Mouse (Mus musculus) midbrain, embryonic 14.5 days (tissue): Measurements from ENCODE around the gene Nufip2. TPM values are rescaled to one million over a fixed set of nuclear protein-coding genes. Genes with fewer than 3 reads are reported as not detected.

Source experiments
- ATAC-seq: fragments of 200-750 bp; cut with Nextera tagmentation; 2 replicates; pipeline ENCODE4 v1.8.0; 2017; ENCODE audit warnings: moderate number of reproducible peaks, moderate library complexity; ENCODE audit not compliant: low FRiP score, low TSS enrichment
- DNase-seq: peaks from one replicate; pipeline ENCODE4 v3.0.0-alpha.2; 2015
- H3K27ac ChIP-seq: fragments of 300-500 bp; sonication (generic); replicated peaks from 2 replicates; pipeline ENCODE4 v1.5.1; 2014; ENCODE audit warnings: mild to moderate bottlenecking, low read depth, low read length, moderate library complexity
- H3K27me3 ChIP-seq: fragments of 300-500 bp; sonication (generic); 2 replicates; pipeline ENCODE4 v1.6.1; 2014; ENCODE audit warnings: low read length, control low read depth, mixed read lengths; ENCODE audit not compliant: control insufficient read depth, insufficient read depth
- H3K36me3 ChIP-seq: fragments of 300-500 bp; sonication (generic); 2 replicates; pipeline ENCODE4 v1.6.1; 2014; ENCODE audit warnings: low read length, control low read depth; ENCODE audit not compliant: control insufficient read depth, insufficient read depth
- H3K4me1 ChIP-seq: fragments of 300-500 bp; sonication (generic); 2 replicates; pipeline ENCODE4 v1.6.1; 2014; ENCODE audit warnings: mild to moderate bottlenecking, antibody characterized with exemption, low read length, control low read depth; ENCODE audit not compliant: control insufficient read depth, insufficient read depth
- H3K4me2 ChIP-seq: fragments of 300-500 bp; sonication (generic); 2 replicates; pipeline ENCODE4 v1.6.1; 2014; ENCODE audit warnings: mild to moderate bottlenecking, low read length, moderate library complexity
- H3K4me3 ChIP-seq: fragments of 300-500 bp; sonication (generic); replicated peaks from 2 replicates; pipeline ENCODE4 v1.5.1; 2014; ENCODE audit warnings: low read depth, low read length
- H3K9ac ChIP-seq: fragments of 300-500 bp; sonication (generic); replicated peaks from 2 replicates; pipeline ENCODE4 v1.6.1; 2014; ENCODE audit warnings: mild to moderate bottlenecking, low read length, moderate library complexity
- H3K9me3 ChIP-seq: fragments of 300-500 bp; sonication (generic); 2 replicates; pipeline ENCODE4 v1.6.1; 2016; ENCODE audit warnings: low read length, control low read depth, mixed read lengths; ENCODE audit not compliant: control insufficient read depth
- WGBS: fragments of 180-500 bp; shearing (Covaris S2); extraction: QIAGEN DNeasy Blood & Tissue Kit; methylation state at CpG from one replicate; pipeline ENCODE4 v1.1.7; 2014; 5-methylcytosine and 5-hydroxymethylcytosine counted together
- polyA plus RNA-seq: library from polyadenylated mRNA; unstranded; fragments of >200 nt; fragmentation: Nextera tagmentation; extraction: Ambion mirVana; gene quantifications from 2 replicates; pipeline ENCODE4 v1.2.1, GENCODE M21; 2014

Nufip2 gene
- polyA plus RNA-seq, 1 experiment from 2014 or later, result 6.2 TPM

GRCm38 (mm10) chr11:77770346-77770745, 84.4 kb downstream of the Nufip2 start:
- no peak for DNase-seq
- H3K36me3 ChIP-seq, result no peaks in the 10 kb centered on the region
- peaks cover 18% of the 10 kb centered on the region for H3K4me1 ChIP-seq
- no peak for ATAC-seq
- no peak overlapping the region for H3K4me3 ChIP-seq
- no peaks in the 10 kb centered on the region for H3K27me3 ChIP-seq
- no peak overlapping the region for H3K9ac ChIP-seq
- no peak overlapping the region for H3K27ac ChIP-seq
- no peak overlapping the region for H3K4me2 ChIP-seq
- no peaks in the 10 kb centered on the region for H3K9me3 ChIP-seq
- 88% methylated on average over 8 of the region's 8 CpGs for WGBS

DNA sequence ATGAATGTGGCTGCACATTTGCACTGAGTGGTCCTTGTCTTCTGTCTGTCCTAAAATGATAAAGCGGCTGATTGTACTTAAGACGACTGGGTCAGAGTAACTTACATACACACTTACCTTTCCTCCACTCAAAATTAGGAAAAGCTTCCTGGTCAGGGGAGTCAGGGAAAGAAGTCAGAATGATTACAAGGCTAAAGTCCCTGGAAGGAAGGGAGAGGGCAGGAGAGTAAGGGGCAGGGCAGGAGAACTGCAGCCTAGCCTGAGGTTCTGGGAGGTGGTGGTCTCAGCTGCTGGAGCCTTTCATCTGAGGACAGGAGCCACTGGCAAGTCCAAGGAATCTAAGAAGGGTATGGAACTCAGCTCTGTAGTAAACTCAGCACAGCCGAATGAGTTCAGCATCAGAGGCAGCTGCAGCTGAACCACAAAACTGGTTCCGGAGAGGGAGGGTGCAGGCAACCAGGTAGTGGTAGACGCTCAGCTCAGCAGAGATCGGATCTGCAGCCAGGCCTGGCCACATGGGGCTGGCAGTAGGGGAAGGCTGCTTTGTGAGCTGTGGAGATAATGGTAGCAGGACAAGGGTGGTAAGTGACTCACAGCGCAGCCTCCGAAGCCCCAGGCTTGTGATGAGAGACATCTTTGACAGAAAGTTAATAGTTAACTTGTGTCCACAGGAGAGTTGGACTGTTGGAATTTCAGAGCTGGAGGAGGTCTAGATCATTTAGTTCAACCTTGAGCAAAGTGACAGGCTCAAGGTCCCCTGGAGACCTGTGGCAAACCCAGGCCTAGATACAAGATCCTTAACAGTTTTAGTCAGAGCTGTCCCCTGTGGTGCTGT, 86.1 kb downstream of the Nufip2 start:
- DNase-seq, result no peak
- no peak for ATAC-seq
- Histone ChIP-seq H3K27ac (no peak overlapping the region), H3K4me2 (no peak overlapping the region), H3K36me3 (peaks cover 1% of the 10 kb centered on the region; the same call in 1 of the 2 replicates), H3K9ac (no peak overlapping the region), H3K27me3 (no peaks in the 10 kb centered on the region), H3K4me1 (0 out of 2 replicates have a peak, but pooled peaks cover 3% of the 10 kb centered on the region), H3K4me3 (no peak overlapping the region), H3K9me3 (no peaks in the 10 kb centered on the region)
- WGBS, result 69% methylated on average over 8 of the region's 8 CpGs

GRCm38 (mm10) chr11:77775701-77776400, 89.9 kb downstream of the Nufip2 start:
- Histone ChIP-seq H3K9ac (no peak overlapping the region), H3K27ac (no peak overlapping the region), H3K36me3 (peaks cover 29% of the 10 kb centered on the region), H3K4me2 (no peak overlapping the region), H3K9me3 (no peaks in the 10 kb centered on the region), H3K4me3 (no peak overlapping the region), H3K27me3 (no peaks in the 10 kb centered on the region), H3K4me1 (0 out of 2 replicates have a peak, but pooled peaks cover 2% of the 10 kb centered on the region)
- DNase-seq (no peak), ATAC-seq (no peak)
- 63% methylated on average over 9 of the region's 9 CpGs for WGBS

GRCm38 (mm10) chr11:77777436-77777835, 91.5 kb downstream of the Nufip2 start:
- Histone ChIP-seq H3K4me1 (0 out of 2 replicates have a peak, but pooled peaks cover 2% of the 10 kb centered on the region), H3K4me2 (no peak overlapping the region), H3K9ac (no peak overlapping the region), H3K9me3 (no peaks in the 10 kb centered on the region), H3K4me3 (no peak overlapping the region), H3K27me3 (no peaks in the 10 kb centered on the region), H3K36me3 (peaks cover 34% of the 10 kb centered on the region), H3K27ac (no peak overlapping the region)
- WGBS, result 92% methylated on average over 17 of the region's 17 CpGs
- ATAC-seq (no peak), DNase-seq (no peak)

DNA sequence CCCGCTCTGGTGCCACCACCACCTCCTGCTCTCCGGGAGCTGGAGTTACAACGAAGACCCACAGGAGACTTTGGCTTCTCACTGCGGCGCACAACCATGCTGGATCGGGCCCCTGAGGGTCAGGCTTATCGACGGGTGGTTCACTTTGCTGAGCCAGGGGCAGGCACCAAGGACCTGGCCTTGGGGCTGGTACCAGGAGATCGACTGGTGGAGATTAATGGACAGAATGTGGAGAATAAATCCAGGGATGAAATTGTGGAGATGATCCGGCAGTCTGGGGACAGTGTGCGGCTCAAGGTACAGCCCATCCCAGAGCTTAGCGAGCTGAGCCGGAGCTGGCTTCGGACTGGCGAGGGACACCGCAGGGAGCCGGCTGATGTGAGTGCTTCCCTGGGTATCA, 92.0 kb downstream of the Nufip2 start:
- H3K4me2 ChIP-seq, result no peak overlapping the region
- no peak overlapping the region for H3K27ac ChIP-seq
- no peak for ATAC-seq
- no peak overlapping the region for H3K4me3 ChIP-seq
- no peaks in the 10 kb centered on the region for H3K27me3 ChIP-seq
- no peaks in the 10 kb centered on the region for H3K9me3 ChIP-seq
- H3K9ac ChIP-seq, result no peak overlapping the region
- peaks cover 34% of the 10 kb centered on the region for H3K36me3 ChIP-seq
- 0 out of 2 replicates have a peak, but pooled peaks cover 2% of the 10 kb centered on the region for H3K4me1 ChIP-seq
- DNase-seq, result no peak
- WGBS, result 89% methylated on average over 17 of the region's 17 CpGs

DNA sequence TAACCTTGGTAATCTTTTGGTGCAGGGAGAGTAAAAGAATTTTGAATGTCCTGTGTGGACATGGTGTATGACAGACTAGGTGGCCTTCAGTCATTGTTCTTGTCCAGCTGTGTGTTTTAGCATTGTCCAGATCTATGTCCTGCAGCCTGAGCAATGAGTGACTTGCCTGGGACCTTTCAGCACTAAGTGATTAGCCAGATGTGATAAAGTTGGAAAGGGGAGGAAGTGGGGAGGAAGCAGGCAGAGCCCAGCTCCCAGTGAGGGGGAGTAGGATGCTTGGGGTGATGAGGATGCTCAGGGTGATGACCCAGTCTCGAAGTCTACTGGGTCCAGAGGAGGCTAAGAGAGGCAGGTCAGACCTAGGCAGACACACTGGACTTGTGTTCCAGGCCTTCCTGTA, 93.3 kb downstream of the Nufip2 start:
- no peaks in the 10 kb centered on the region for H3K27me3 ChIP-seq

GRCm38 (mm10) chr11:77781088-77781487, 95.1 kb downstream of the Nufip2 start:
- H3K36me3 ChIP-seq, result peaks cover 34% of the 10 kb centered on the region
- DNase-seq (no peak), ATAC-seq (no peak)
- H3K9me3 ChIP-seq, result no peaks in the 10 kb centered on the region
- no peak overlapping the region for H3K9ac ChIP-seq
- 87% methylated on average over 7 of the region's 7 CpGs for WGBS
- no peak overlapping the region for H3K27ac ChIP-seq
- no peak overlapping the region for H3K4me2 ChIP-seq
- H3K4me1 ChIP-seq, result peaks cover 16% of the 10 kb centered on the region
- H3K27me3 ChIP-seq, result no peaks in the 10 kb centered on the region
- H3K4me3 ChIP-seq, result no peak overlapping the region

More for the DNA sequence above, 93.3 kb downstream of the Nufip2 start:
- H3K9me3 ChIP-seq, result no peaks in the 10 kb centered on the region
- no peak for DNase-seq
- 91% methylated on average over 1 of the region's 1 CpGs for WGBS
- 0 out of 2 replicates have a peak, but pooled peaks cover 10% of the 10 kb centered on the region for H3K4me1 ChIP-seq
- no peak overlapping the region for H3K4me2 ChIP-seq
- no peak overlapping the region for H3K27ac ChIP-seq
- ATAC-seq, result no peak
- no peak overlapping the region for H3K9ac ChIP-seq
- no peak overlapping the region for H3K4me3 ChIP-seq
- peaks cover 34% of the 10 kb centered on the region for H3K36me3 ChIP-seq

- Histone ChIP-seq H3K9ac (no peak overlapping the region), H3K4me3 (no peak overlapping the region), H3K4me2 (no peak overlapping the region), H3K4me1 (peaks cover 22% of the 10 kb centered on the region), H3K9me3 (no peaks in the 10 kb centered on the region), H3K36me3 (peaks cover 32% of the 10 kb centered on the region), H3K27me3 (no peaks in the 10 kb centered on the region), H3K27ac (no peak overlapping the region)
- ATAC-seq (no peak), DNase-seq (no peak)
- 88% methylated on average over 7 of the region's 7 CpGs for WGBS
Measured at GRCm38 (mm10) chr11:77782104-77782815, 96.3 kb downstream of the Nufip2 start.
